Mouse (Mus musculus) kidney, adult 2 months (tissue): ENCODE measurements around the gene Arpc2.

Source experiments
- CTCF ChIP-seq: fragments of 200-500 bp; conservative IDR thresholded peaks from 2 replicates; pipeline ENCODE4 v1.5.1; 2011; ENCODE audit warnings: low read depth, mild to moderate bottlenecking, control low read depth, low read length, moderate library complexity, mixed read lengths; ENCODE audit not compliant: insufficient read depth, insufficient read length
- POLR2A ChIP-seq: fragments of 200-500 bp; IDR thresholded peaks from one replicate; pipeline ENCODE4 v1.6.1; 2011; ENCODE audit warnings: low read depth, low read length, control low read depth

- TF ChIP-seq POLR2A = no peak
- no peak for TF ChIP-seq CTCF
These were observed 71.3 kb downstream of the Arpc2 start for GRCm38 (mm10) chr1:74307146-74307545.
